Mouse (Mus musculus) intestine, postnatal 0 days (tissue): ENCODE results near the gene Duox1. TPM values are rescaled to one million over a fixed set of nuclear protein-coding genes. Genes with fewer than 3 reads are reported as not detected.

Experiments used
- ATAC-seq: fragments of 200-750 bp; cut with Nextera tagmentation; 2 replicates; pipeline ENCODE4 v1.8.0; 2017; ENCODE audit warnings: mild to moderate bottlenecking, moderate TSS enrichment, moderate library complexity
- H3K27ac ChIP-seq: fragments of 300-500 bp; sonication (generic); 2 replicates; pipeline ENCODE4 v1.5.1; 2014; ENCODE audit warnings: mild to moderate bottlenecking, low read depth, low read length, moderate library complexity
- H3K27me3 ChIP-seq: fragments of 300-500 bp; sonication (generic); replicated peaks from 2 replicates; pipeline ENCODE4 v1.6.1; 2014; ENCODE audit warnings: low read length, mixed read lengths; ENCODE audit not compliant: control insufficient read depth, insufficient read depth
- H3K36me3 ChIP-seq: fragments of 300-500 bp; sonication (generic); 2 replicates; pipeline ENCODE4 v1.6.1; 2014; ENCODE audit warnings: mild to moderate bottlenecking, moderate library complexity; ENCODE audit not compliant: control insufficient read depth, insufficient read depth
- H3K4me1 ChIP-seq: fragments of 300-500 bp; sonication (generic); replicated peaks from 2 replicates; pipeline ENCODE4 v1.6.1; 2014; ENCODE audit warnings: antibody characterized with exemption, low read length, mixed read lengths; ENCODE audit not compliant: control insufficient read depth, insufficient read depth
- H3K4me2 ChIP-seq: fragments of 300-500 bp; sonication (generic); replicated peaks from 2 replicates; pipeline ENCODE4 v1.6.1; 2014; ENCODE audit warnings: low read depth, mild to moderate bottlenecking, moderate library complexity
- H3K4me3 ChIP-seq: fragments of 300-500 bp; sonication (generic); 2 replicates; pipeline ENCODE4 v1.5.1; 2014; ENCODE audit warnings: low read depth, low read length
- H3K9ac ChIP-seq: fragments of 300-500 bp; sonication (generic); 2 replicates; pipeline ENCODE4 v1.6.1; 2014; ENCODE audit warnings: mild to moderate bottlenecking, low read depth, low read length
- H3K9me3 ChIP-seq: fragments of 300-500 bp; sonication (generic); 2 replicates; pipeline ENCODE4 v1.6.1; 2016; ENCODE audit warnings: mixed run types; ENCODE audit not compliant: control insufficient read depth
- CTCF ChIP-seq: sonication (generic); IDR thresholded peaks from 2 replicates; pipeline ENCODE4 v1.5.1; 2016; ENCODE audit warnings: low read depth, mild to moderate bottlenecking, control low read depth, antibody characterized with exemption, moderate library complexity
- WGBS: fragments of 180-500 bp; shearing (Covaris S2); extraction: QIAGEN DNeasy Blood & Tissue Kit; methylation state at CpG from one replicate; pipeline ENCODE4 v1.1.7; 2014; 5-methylcytosine and 5-hydroxymethylcytosine counted together
- polyA plus RNA-seq: library from polyadenylated mRNA; unstranded; fragments of >200 nt; fragmentation: Nextera tagmentation; extraction: Ambion mirVana; gene quantifications from 2 replicates; pipeline ENCODE4 v1.2.1, GENCODE M21; 2015

The Duox1 gene
- 0.07 TPM in 1 of 2 replicates, not detected in the other for polyA plus RNA-seq

- no peak within 1 kb of the TSS for H3K4me3 ChIP-seq
- no peak for ATAC-seq
- no peak within 1 kb of the TSS for H3K27ac ChIP-seq
- no peaks in the 10 kb centered on the region for H3K36me3 ChIP-seq
- H3K9ac ChIP-seq: no peak within 1 kb of the TSS
- 85% methylated on average over 7 of the region's 7 CpGs for WGBS
- no peaks in the 10 kb centered on the region; the same call in 1 of the 2 replicates for H3K4me1 ChIP-seq
- no peaks in the 10 kb centered on the region for H3K9me3 ChIP-seq
- H3K27me3 ChIP-seq: peaks cover 37% of the 10 kb centered on the region
- TF ChIP-seq CTCF: no peak
- H3K4me2 ChIP-seq: no peak within 1 kb of the TSS
Observed at GRCm38 (mm10) chr2:122315372-122315771, at the start of gene Duox1. Duox1 (plus strand) TSS chr2:122315672.

GRCm38 (mm10) chr2:122266407-122267193 lies 48.9 kb upstream of the Duox1 start:
- peak overlapping the region; percentile 47; the same call in 1 of the 2 replicates for H3K27ac ChIP-seq
- peaks cover 5% of the 10 kb centered on the region; the same call in 1 of the 2 replicates for H3K36me3 ChIP-seq
- peak; percentile 40; the same call in 1 of the 2 replicates for TF ChIP-seq CTCF
- H3K4me1 ChIP-seq: no peaks in the 10 kb centered on the region
- H3K4me3 ChIP-seq: no peak overlapping the region
- 75% methylated on average over 7 of the region's 7 CpGs for WGBS
- no peaks in the 10 kb centered on the region for H3K9me3 ChIP-seq
- H3K27me3 ChIP-seq: no peaks in the 10 kb centered on the region
- ATAC-seq: peak; percentile 83
- no peak overlapping the region for H3K4me2 ChIP-seq
- no peak overlapping the region for H3K9ac ChIP-seq

- H3K27ac ChIP-seq: no peak overlapping the region
- no peak overlapping the region for H3K9ac ChIP-seq
- no peaks in the 10 kb centered on the region for H3K36me3 ChIP-seq
- no peaks in the 10 kb centered on the region for H3K9me3 ChIP-seq
- ATAC-seq: peak; percentile 57; the same call in 1 of the 2 replicates
- H3K4me2 ChIP-seq: no peak overlapping the region
- H3K4me3 ChIP-seq: no peak overlapping the region
- WGBS: 63% methylated on average over 3 of the region's 3 CpGs
- H3K27me3 ChIP-seq: no peaks in the 10 kb centered on the region
- H3K4me1 ChIP-seq: no peaks in the 10 kb centered on the region
- no peak for TF ChIP-seq CTCF
Observed at GRCm38 (mm10) chr2:122278769-122279168, 36.7 kb upstream of the Duox1 start.

- H3K4me1 ChIP-seq: no peaks in the 10 kb centered on the region
- H3K36me3 ChIP-seq: no peaks in the 10 kb centered on the region
- no peak for TF ChIP-seq CTCF
- no peak overlapping the region for H3K27ac ChIP-seq
- H3K4me2 ChIP-seq: no peak overlapping the region
- no peaks in the 10 kb centered on the region for H3K27me3 ChIP-seq
- H3K9ac ChIP-seq: no peak overlapping the region
- H3K9me3 ChIP-seq: no peaks in the 10 kb centered on the region
- WGBS: 75% methylated on average over 9 of the region's 9 CpGs
- H3K4me3 ChIP-seq: no peak overlapping the region
- ATAC-seq: no peak
Observed at GRCm38 (mm10) chr2:122284091-122284490, 31.4 kb upstream of the Duox1 start.

- no peaks in the 10 kb centered on the region for H3K9me3 ChIP-seq
- H3K4me2 ChIP-seq: no peak overlapping the region
- TF ChIP-seq CTCF: no peak
- H3K9ac ChIP-seq: no peak overlapping the region
- no peaks in the 10 kb centered on the region for H3K27me3 ChIP-seq
- no peaks in the 10 kb centered on the region for H3K36me3 ChIP-seq
- H3K27ac ChIP-seq: no peak overlapping the region
- H3K4me1 ChIP-seq: no peaks in the 10 kb centered on the region
- no peak for ATAC-seq
- WGBS: 43% methylated on average over 7 of the region's 7 CpGs
- H3K4me3 ChIP-seq: no peak overlapping the region
Observed at GRCm38 (mm10) chr2:122286137-122286536, 29.3 kb upstream of the Duox1 start.

GRCm38 (mm10) chr2:122294916-122295315 lies 20.6 kb upstream of the Duox1 start:
- WGBS: 12% methylated on average over 7 of the region's 7 CpGs
- Histone ChIP-seq H3K27me3 (peaks cover 54% of the 10 kb centered on the region), H3K9me3 (no peaks in the 10 kb centered on the region), H3K4me1 (peaks cover 17% of the 10 kb centered on the region), H3K4me2 (no peak overlapping the region), H3K27ac (no peak overlapping the region), H3K36me3 (no peaks in the 10 kb centered on the region), H3K9ac (no peak overlapping the region), H3K4me3 (no peak overlapping the region)
- peak; percentile 33 for TF ChIP-seq CTCF
- no peak for ATAC-seq
